In the genomic region with DNA sequence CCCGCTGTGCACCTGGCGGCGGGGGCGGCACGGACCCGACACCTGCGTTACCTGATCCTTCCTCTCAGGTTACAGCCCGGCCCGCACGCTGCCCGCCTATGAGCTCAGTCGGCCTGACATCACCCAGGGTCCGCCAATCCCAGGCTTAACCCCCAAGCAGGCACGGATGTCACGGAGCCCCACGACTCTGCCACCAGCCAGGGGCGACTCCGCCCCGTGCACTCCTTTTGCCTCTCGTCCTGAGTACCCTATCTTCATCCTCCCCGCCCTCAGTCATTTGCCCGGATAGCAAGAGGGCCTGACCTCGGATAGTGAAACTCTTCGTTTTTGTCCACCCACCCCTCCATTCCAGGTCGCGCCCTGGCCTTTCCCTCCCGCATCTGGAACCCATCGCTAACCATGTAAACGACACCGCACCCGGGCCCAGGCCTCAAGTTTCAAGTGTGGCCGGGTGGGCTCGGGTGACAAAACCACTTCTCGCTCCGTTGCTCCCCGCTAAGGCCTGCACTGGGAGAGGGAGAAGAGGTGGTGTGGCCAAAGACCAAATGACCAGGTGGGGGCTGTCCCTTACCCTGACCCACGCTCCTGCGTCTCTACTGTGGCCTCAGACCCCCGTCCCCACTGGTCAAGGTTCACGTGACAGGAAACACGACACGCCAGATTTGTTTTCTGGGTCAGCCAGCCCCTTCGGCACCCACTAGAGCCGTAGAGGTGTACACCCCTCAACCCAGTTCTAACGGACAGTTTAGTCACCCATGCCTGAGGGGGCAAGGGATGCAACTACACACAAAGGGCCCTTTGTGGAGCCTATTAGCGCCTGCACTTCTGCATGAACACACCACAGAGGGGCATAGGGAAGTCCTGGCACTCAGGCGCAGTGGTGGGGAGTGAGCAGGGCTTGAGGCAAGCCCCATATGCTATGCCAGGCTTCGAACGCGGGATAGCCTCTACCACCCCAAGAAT, we compare ENCODE assay signal across 8 mouse cellular contexts. TPM values are rescaled to one million over a fixed set of nuclear protein-coding genes. Genes with fewer than 3 reads are reported as not detected.
DNase-seq lines count a peak whose midpoint lies in the region; ATAC-seq and TF ChIP-seq lines count a peak whose summit lies in the region.

No protein-coding gene starts in this region.

- no peak for TF ChIP-seq CTCF in layer of hippocampus, adult 2 months (conservative IDR thresholded peaks at IDR 0.05)

- no peak for DNase-seq in layer of hippocampus, adult 2 months (ENCODE audit: low spot score in 2 of 2)
- DNase-seq in layer of hippocampus, postnatal 14 days (ENCODE audit: low spot score in 2 of 2): no peak
- peak; percentile 68 for DNase-seq in embryonic facial prominence, embryonic 14.5 days (ENCODE audit: low spot score)
- peak; percentile 51 to 75 for DNase-seq in kidney, postnatal 4 days
- DNase-seq in retina, embryonic 14.5 days (ENCODE audit: low spot score): peak; percentile 82
- DNase-seq in adrenal gland, adult 18-20 months (ENCODE audit: low spot score in 2 of 2): no peak
- DNase-seq in left cerebral cortex, postnatal 36 days (ENCODE audit: low spot score in 2 of 2): no peak
- no peak for DNase-seq in thymus, postnatal 0 days (ENCODE audit: low spot score)

- H3K9me3 ChIP-seq in embryonic facial prominence, embryonic 14.5 days (ENCODE audit: control insufficient read depth, low read length): no peaks in the 10 kb centered on the region

- H3K4me2 ChIP-seq in embryonic facial prominence, embryonic 14.5 days (ENCODE audit: low read depth, low read length): peak overlapping the region; percentile 74

- no peak overlapping the region; the same call in 1 of the 2 replicates for H3K9ac ChIP-seq in embryonic facial prominence, embryonic 14.5 days (ENCODE audit: low read depth, low read length)

- H3K36me3 ChIP-seq in embryonic facial prominence, embryonic 14.5 days (ENCODE audit: control insufficient read depth, insufficient read depth, low read length): no peaks in the 10 kb centered on the region

- H3K4me1 ChIP-seq in embryonic facial prominence, embryonic 14.5 days (ENCODE audit: control insufficient read depth, insufficient read depth, low read length): peaks cover 19% of the 10 kb centered on the region

- peaks cover 76% of the 10 kb centered on the region for H3K27me3 ChIP-seq in embryonic facial prominence, embryonic 14.5 days (replicated peaks; ENCODE audit: control insufficient read depth, insufficient read depth, low read length)

- no peak overlapping the region; the same call in 1 of the 2 replicates for H3K27ac ChIP-seq in layer of hippocampus, adult 2 months
- no peak overlapping the region for H3K27ac ChIP-seq in embryonic facial prominence, embryonic 14.5 days (replicated peaks; ENCODE audit: low read depth, low read length)

- intact Hi-C loops in left cerebral cortex, postnatal 36 days (cut with DNase I): no loop called here

- WGBS in embryonic facial prominence, embryonic 14.5 days: 3% methylated on average over 39 of the region's 50 CpGs

- peak; percentile 70 for ATAC-seq in embryonic facial prominence, embryonic 14.5 days (ENCODE audit: low read depth)

- peak overlapping the region; percentile 46 for H3K4me3 ChIP-seq in layer of hippocampus, adult 2 months
- H3K4me3 ChIP-seq in embryonic facial prominence, embryonic 14.5 days (ENCODE audit: low read depth, low read length): peak overlapping the region; percentile 43

RNA-seq across cellular contexts. Expression of gene Tnfrsf25, which starts 16.4 kb away (rescaled TPM):
- total RNA-seq in layer of hippocampus, adult 2 months (2021): 10 to 100 TPM; 22.7 to 48.4 TPM
- 10 to 100 TPM; 17.7 to 25.6 TPM for total RNA-seq in layer of hippocampus, postnatal 14 days (2021)
- 0.65 and 1.4 TPM in 2 replicates for polyA plus RNA-seq in embryonic facial prominence, embryonic 14.5 days (2014; fragmentation: Nextera tagmentation; extraction: Ambion mirVana)
- 1 to 10 TPM; 1.3 to 2.8 TPM for total RNA-seq in adrenal gland, adult 18-20 months (2021)
- 10 to 100 TPM in 1 of 2 experiments, 1 to 10 TPM in 1; 8.7 to 10.1 TPM for total RNA-seq in left cerebral cortex, postnatal 36 days (2021)
- 37.7 and 44.1 TPM in 2 replicates for polyA plus RNA-seq in thymus, postnatal 0 days (2015; fragmentation: Nextera tagmentation; extraction: Ambion mirVana)

RNA-seq across cellular contexts. Expression of gene Espn, which starts 20.1 kb away (rescaled TPM):
- 1 to 10 TPM; 1.2 to 1.9 TPM for total RNA-seq in layer of hippocampus, adult 2 months (2021)
- total RNA-seq in layer of hippocampus, postnatal 14 days (2021): under 1 TPM; 0.57 to 0.94 TPM
- 4.2 and 4.4 TPM in 2 replicates for polyA plus RNA-seq in embryonic facial prominence, embryonic 14.5 days (2014; fragmentation: Nextera tagmentation; extraction: Ambion mirVana)
- total RNA-seq in adrenal gland, adult 18-20 months (2021): 1 to 10 TPM; 1.9 to 3.3 TPM
- total RNA-seq in left cerebral cortex, postnatal 36 days (2021): 1 to 10 TPM; 1.4 to 2.0 TPM
- polyA plus RNA-seq in thymus, postnatal 0 days (2015; fragmentation: Nextera tagmentation; extraction: Ambion mirVana): 3.2 and 3.6 TPM in 2 replicates

RNA-seq across cellular contexts. Expression of gene Hes2, which starts 26.6 kb away (rescaled TPM):
- total RNA-seq in layer of hippocampus, adult 2 months (2021): not detected
- not detected for total RNA-seq in layer of hippocampus, postnatal 14 days (2021)
- 0.25 and 0.43 TPM in 2 replicates for polyA plus RNA-seq in embryonic facial prominence, embryonic 14.5 days (2014; fragmentation: Nextera tagmentation; extraction: Ambion mirVana)
- total RNA-seq in adrenal gland, adult 18-20 months (2021): not detected
- total RNA-seq in left cerebral cortex, postnatal 36 days (2021): not detected
- 0.21 TPM in 1 of 2 replicates, not detected in the other for polyA plus RNA-seq in thymus, postnatal 0 days (2015; fragmentation: Nextera tagmentation; extraction: Ambion mirVana)

RNA-seq across cellular contexts. Expression of gene Acot7, which starts 45.8 kb away (rescaled TPM):
- 100 to 1,000 TPM; 306 to 335 TPM for total RNA-seq in layer of hippocampus, adult 2 months (2021)
- 100 to 1,000 TPM; 352 to 388 TPM for total RNA-seq in layer of hippocampus, postnatal 14 days (2021)
- polyA plus RNA-seq in embryonic facial prominence, embryonic 14.5 days (2014; fragmentation: Nextera tagmentation; extraction: Ambion mirVana): 70.1 and 71.8 TPM in 2 replicates
- total RNA-seq in adrenal gland, adult 18-20 months (2021): 10 to 100 TPM; 45.7 to 54.0 TPM
- total RNA-seq in left cerebral cortex, postnatal 36 days (2021): 100 to 1,000 TPM; 295 to 323 TPM
- 65.1 and 98.8 TPM in 2 replicates for polyA plus RNA-seq in thymus, postnatal 0 days (2015; fragmentation: Nextera tagmentation; extraction: Ambion mirVana)

RNA-seq across cellular contexts. Expression of gene Plekhg5, which starts 59.8 kb away (rescaled TPM):
- total RNA-seq in layer of hippocampus, adult 2 months (2021): 100 to 1,000 TPM; 163 to 164 TPM
- 100 to 1,000 TPM; 106 to 115 TPM for total RNA-seq in layer of hippocampus, postnatal 14 days (2021)
- 12.0 and 13.4 TPM in 2 replicates for polyA plus RNA-seq in embryonic facial prominence, embryonic 14.5 days (2014; fragmentation: Nextera tagmentation; extraction: Ambion mirVana)
- total RNA-seq in adrenal gland, adult 18-20 months (2021): 10 to 100 TPM in 1 of 2 experiments, 1 to 10 TPM in 1; 7.3 to 12.0 TPM
- 10 to 100 TPM; 82.5 to 84.4 TPM for total RNA-seq in left cerebral cortex, postnatal 36 days (2021)
- 3.4 and 3.9 TPM in 2 replicates for polyA plus RNA-seq in thymus, postnatal 0 days (2015; fragmentation: Nextera tagmentation; extraction: Ambion mirVana)

Comparison
In these comparisons a context has a peak if more than half of its experiments do, and no peak if none do; other contexts are left out.
1. DNase-seq: peak in embryonic facial prominence, embryonic 14.5 days (single experiment), kidney, postnatal 4 days (2 of 2) and retina, embryonic 14.5 days (single experiment); none in layer of hippocampus, adult 2 months (0 of 2), layer of hippocampus, postnatal 14 days (0 of 2), adrenal gland, adult 18-20 months (0 of 2), left cerebral cortex, postnatal 36 days (0 of 2) and thymus, postnatal 0 days (single experiment).